Mouse (Mus musculus): ENCODE data around the gene Por. TPM values are rescaled to one million over a fixed set of nuclear protein-coding genes. Genes with fewer than 3 reads are reported as not detected.

Por gene
- polyA plus RNA-seq, 1 experiment from 2014 or later: 135 TPM

- no peak overlapping the region for H3K4me3 ChIP-seq (ENCODE audit: low read depth, low read length)
- peaks cover 3% of the 10 kb centered on the region; the same call in 1 of the 2 replicates for H3K36me3 ChIP-seq (ENCODE audit: insufficient read depth, low read length)
- WGBS: 89% methylated on average over 10 of the region's 10 CpGs
- TF ChIP-seq CTCF (IDR thresholded peaks at IDR 0.05): no peak
- TF ChIP-seq EP300 (IDR thresholded peaks at IDR 0.05): no peak
- H3K27me3 ChIP-seq (replicated peaks; ENCODE audit: insufficient read depth, low read length): no peaks in the 10 kb centered on the region
- H3K9me3 ChIP-seq (ENCODE audit: low read length): no peaks in the 10 kb centered on the region
- H3K4me2 ChIP-seq (replicated peaks; ENCODE audit: low read depth, low read length): no peak overlapping the region
- H3K27ac ChIP-seq (ENCODE audit: low read length): no peak overlapping the region
- H3K4me1 ChIP-seq (ENCODE audit: insufficient read depth, low read depth, low read length): peaks cover 4% of the 10 kb centered on the region; the same call in 1 of the 2 replicates
- ATAC-seq: no peak
- no peak overlapping the region for H3K9ac ChIP-seq (replicated peaks; ENCODE audit: low read depth)
- no peak for DNase-seq (ENCODE audit: low spot score)
Observed at GRCm38 (mm10) chr5:135719586-135720120, 49.8 kb downstream of the Por start.

- H3K9me3 ChIP-seq (ENCODE audit: low read length): no peaks in the 10 kb centered on the region
- WGBS: 53% methylated on average over 3 of the region's 3 CpGs
- H3K9ac ChIP-seq (replicated peaks; ENCODE audit: low read depth): no peak overlapping the region
- peaks cover 4% of the 10 kb centered on the region; the same call in 1 of the 2 replicates for H3K4me1 ChIP-seq (ENCODE audit: insufficient read depth, low read depth, low read length)
- TF ChIP-seq CTCF (IDR thresholded peaks at IDR 0.05) (no peak), EP300 (IDR thresholded peaks at IDR 0.05) (no peak)
- H3K27me3 ChIP-seq (replicated peaks; ENCODE audit: insufficient read depth, low read length): no peaks in the 10 kb centered on the region
- no peak for DNase-seq (ENCODE audit: low spot score)
- ATAC-seq: no peak
- peaks cover 3% of the 10 kb centered on the region; the same call in 1 of the 2 replicates for H3K36me3 ChIP-seq (ENCODE audit: insufficient read depth, low read length)
- H3K4me3 ChIP-seq (ENCODE audit: low read depth, low read length): no peak overlapping the region
- no peak overlapping the region for H3K27ac ChIP-seq (ENCODE audit: low read length)
- no peak overlapping the region for H3K4me2 ChIP-seq (replicated peaks; ENCODE audit: low read depth, low read length)
Observed at GRCm38 (mm10) chr5:135720121-135720520, 50.3 kb downstream of the Por start.

- Histone ChIP-seq H3K4me1 (ENCODE audit: insufficient read depth, low read depth, low read length) (peaks cover 4% of the 10 kb centered on the region; the same call in 1 of the 2 replicates), H3K27ac (ENCODE audit: low read length) (no peak overlapping the region), H3K36me3 (ENCODE audit: insufficient read depth, low read length) (peaks cover 3% of the 10 kb centered on the region; the same call in 1 of the 2 replicates), H3K27me3 (replicated peaks; ENCODE audit: insufficient read depth, low read length) (no peaks in the 10 kb centered on the region), H3K4me2 (replicated peaks; ENCODE audit: low read depth, low read length) (no peak overlapping the region), H3K9me3 (ENCODE audit: low read length) (no peaks in the 10 kb centered on the region), H3K9ac (replicated peaks; ENCODE audit: low read depth) (no peak overlapping the region), H3K4me3 (ENCODE audit: low read depth, low read length) (no peak overlapping the region)
- DNase-seq (ENCODE audit: low spot score) (no peak), ATAC-seq (no peak)
- 91% methylated on average over 8 of the region's 8 CpGs for WGBS
- TF ChIP-seq EP300 (IDR thresholded peaks at IDR 0.05) (no peak), CTCF (IDR thresholded peaks at IDR 0.05) (no peak)
Observed at GRCm38 (mm10) chr5:135721076-135721475, 51.2 kb downstream of the Por start.

DNA sequence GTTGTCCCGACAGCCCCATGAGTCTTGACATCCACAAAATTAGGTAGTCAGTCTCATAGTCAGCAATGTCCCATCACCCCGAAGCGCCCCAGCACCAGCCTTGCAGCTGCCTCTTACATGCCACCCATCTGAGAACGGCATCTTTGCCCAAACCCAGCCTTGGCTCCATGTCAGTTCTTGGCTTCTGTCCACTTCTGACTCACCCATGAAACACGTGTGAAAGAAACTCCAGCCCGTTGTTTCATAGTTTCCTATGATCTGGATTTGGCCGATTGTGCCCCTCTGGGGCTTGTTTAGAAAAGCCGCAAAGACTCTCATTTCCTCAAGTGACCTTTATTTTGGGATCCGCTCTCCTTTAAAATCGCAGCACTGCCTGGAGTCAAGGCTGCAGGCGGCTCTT lies 52.3 kb downstream of the Por start:
- Histone ChIP-seq H3K36me3 (ENCODE audit: insufficient read depth, low read length) (no peaks in the 10 kb centered on the region; the same call in 1 of the 2 replicates), H3K4me2 (replicated peaks; ENCODE audit: low read depth, low read length) (no peak overlapping the region), H3K9ac (replicated peaks; ENCODE audit: low read depth) (no peak overlapping the region), H3K4me1 (ENCODE audit: insufficient read depth, low read depth, low read length) (peaks cover 4% of the 10 kb centered on the region; the same call in 1 of the 2 replicates), H3K9me3 (ENCODE audit: low read length) (no peaks in the 10 kb centered on the region), H3K27me3 (replicated peaks; ENCODE audit: insufficient read depth, low read length) (no peaks in the 10 kb centered on the region), H3K4me3 (ENCODE audit: low read depth, low read length) (no peak overlapping the region), H3K27ac (ENCODE audit: low read length) (no peak overlapping the region)
- TF ChIP-seq EP300 (IDR thresholded peaks at IDR 0.05) (peak; percentile 77), CTCF (IDR thresholded peaks at IDR 0.05) (no peak)
- ATAC-seq (peak; percentile 45), DNase-seq (ENCODE audit: low spot score) (peak; percentile 78)
- 41% methylated on average over 11 of the region's 11 CpGs for WGBS

DNA sequence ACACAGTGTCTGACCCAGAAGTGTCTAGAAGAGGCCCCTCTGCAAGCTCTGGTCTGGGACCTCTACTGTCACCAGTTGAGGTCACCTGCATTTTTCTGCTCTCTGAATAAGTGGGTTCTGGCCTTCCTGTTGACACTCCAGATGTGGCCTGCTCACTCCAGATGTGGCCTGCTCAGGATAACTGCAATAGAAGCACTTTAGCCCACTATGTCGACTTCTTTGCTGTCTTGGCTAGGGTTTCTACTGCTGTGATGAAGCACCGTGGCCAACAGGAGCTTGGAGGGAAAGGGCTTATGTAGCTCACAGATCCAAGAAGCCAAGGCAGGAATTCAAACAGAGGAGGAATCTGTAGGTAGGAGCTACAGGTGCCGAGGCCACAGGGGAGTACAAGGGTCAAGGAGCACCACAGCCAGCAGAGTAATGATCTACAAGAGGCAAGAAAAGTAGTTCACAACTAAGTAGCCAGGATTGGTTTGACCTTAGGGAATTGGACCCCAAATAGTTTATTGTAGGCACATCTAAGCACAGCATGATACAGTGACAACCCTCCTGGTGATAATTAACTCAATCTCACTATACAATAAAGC lies 53.4 kb downstream of the Por start:
- WGBS: 53% methylated on average over 3 of the region's 3 CpGs
- H3K4me2 ChIP-seq (replicated peaks; ENCODE audit: low read depth, low read length): no peak overlapping the region
- no peak for ATAC-seq
- no peak overlapping the region for H3K9ac ChIP-seq (replicated peaks; ENCODE audit: low read depth)
- no peak overlapping the region for H3K4me3 ChIP-seq (ENCODE audit: low read depth, low read length)
- no peaks in the 10 kb centered on the region for H3K27me3 ChIP-seq (replicated peaks; ENCODE audit: insufficient read depth, low read length)
- TF ChIP-seq CTCF (IDR thresholded peaks at IDR 0.05) (no peak), EP300 (IDR thresholded peaks at IDR 0.05) (no peak)
- H3K27ac ChIP-seq (ENCODE audit: low read length): no peak overlapping the region
- no peaks in the 10 kb centered on the region for H3K9me3 ChIP-seq (ENCODE audit: low read length)
- no peaks in the 10 kb centered on the region; the same call in 1 of the 2 replicates for H3K36me3 ChIP-seq (ENCODE audit: insufficient read depth, low read length)
- H3K4me1 ChIP-seq (ENCODE audit: insufficient read depth, low read depth, low read length): peaks cover 4% of the 10 kb centered on the region; the same call in 1 of the 2 replicates
- DNase-seq (ENCODE audit: low spot score): no peak

DNA sequence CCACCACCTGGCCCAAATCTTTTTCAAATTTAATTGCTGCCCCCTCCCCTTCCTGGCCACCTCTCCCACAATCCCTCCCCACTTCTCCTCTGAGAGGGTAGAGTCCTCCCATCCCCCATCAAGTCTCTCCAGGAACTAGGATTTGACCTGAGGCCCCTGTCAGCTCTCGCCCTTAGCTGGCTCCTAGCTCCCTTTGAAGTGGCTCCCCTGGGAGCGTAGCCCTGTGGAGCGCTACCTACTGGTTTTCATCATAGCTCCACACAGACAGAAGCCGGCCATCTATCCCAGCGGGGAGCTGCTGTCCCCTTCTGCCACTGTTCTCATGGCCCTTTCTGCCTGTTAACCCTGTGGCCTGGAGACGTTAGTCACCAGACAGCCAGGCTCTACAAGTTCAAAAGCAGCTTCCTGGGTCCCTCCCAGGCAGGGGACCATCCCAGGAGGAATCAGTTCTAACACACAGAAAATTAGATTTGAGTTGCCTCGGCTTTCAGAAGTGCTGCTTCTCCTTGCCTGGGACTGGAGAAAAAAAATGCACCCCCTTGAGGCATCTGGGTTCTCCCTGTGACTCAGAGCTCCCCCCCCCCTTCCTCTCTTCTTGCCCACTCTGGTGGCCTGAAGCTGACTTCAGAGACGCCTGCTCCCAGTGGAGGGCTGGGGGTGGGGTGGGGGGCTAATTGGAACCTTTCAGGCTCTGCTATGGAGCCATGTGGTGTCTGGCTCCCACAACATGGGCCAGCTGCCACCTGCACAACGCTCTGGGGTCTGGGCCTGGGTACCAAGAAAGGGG lies 54.9 kb downstream of the Por start:
- no peaks in the 10 kb centered on the region for H3K27me3 ChIP-seq (replicated peaks; ENCODE audit: insufficient read depth, low read length)
- H3K9ac ChIP-seq (replicated peaks; ENCODE audit: low read depth): no peak overlapping the region
- H3K4me2 ChIP-seq (replicated peaks; ENCODE audit: low read depth, low read length): no peak overlapping the region
- no peak overlapping the region; the same call in 1 of the 2 replicates for H3K27ac ChIP-seq (ENCODE audit: low read length)
- peak; percentile 46; the same call in 1 of the 2 replicates for ATAC-seq
- no peaks in the 10 kb centered on the region for H3K9me3 ChIP-seq (ENCODE audit: low read length)
- H3K36me3 ChIP-seq (ENCODE audit: insufficient read depth, low read length): peaks cover 12% of the 10 kb centered on the region; the same call in 1 of the 2 replicates
- DNase-seq (ENCODE audit: low spot score): no peak
- WGBS: 40% methylated on average over 9 of the region's 9 CpGs
- peaks cover 4% of the 10 kb centered on the region; the same call in 1 of the 2 replicates for H3K4me1 ChIP-seq (ENCODE audit: insufficient read depth, low read depth, low read length)
- TF ChIP-seq EP300 (IDR thresholded peaks at IDR 0.05) (no peak), CTCF (IDR thresholded peaks at IDR 0.05) (no peak)
- H3K4me3 ChIP-seq (ENCODE audit: low read depth, low read length): no peak overlapping the region
